Mouse (Mus musculus): ENCODE data around the gene Gucy2g.

Gene Gucy2g

GRCm38 (mm10) chr19:55241186-55241645, at the start of gene Gucy2g:
Gene Gucy2g, minus strand, starts transcription at chr19:55241236.
- DNase-seq (ENCODE audit: low spot score), result no peak

GRCm38 (mm10) chr19:55288974-55289373, 47.9 kb upstream of the Gucy2g start:
- no peak for DNase-seq (ENCODE audit: low spot score)

- no peak for DNase-seq (ENCODE audit: low spot score)
Observed at GRCm38 (mm10) chr19:55286034-55286433, 45.0 kb upstream of the Gucy2g start.

- no peak for DNase-seq (ENCODE audit: low spot score)
Observed at GRCm38 (mm10) chr19:55284093-55284492, 43.1 kb upstream of the Gucy2g start.

- no peak for DNase-seq (ENCODE audit: low spot score)
Observed at GRCm38 (mm10) chr19:55276770-55277169, 35.7 kb upstream of the Gucy2g start.

GRCm38 (mm10) chr19:55276100-55276499, 35.1 kb upstream of the Gucy2g start:
- DNase-seq (ENCODE audit: low spot score), result no peak

GRCm38 (mm10) chr19:55273340-55273739, 32.3 kb upstream of the Gucy2g start:
- no peak for DNase-seq (ENCODE audit: low spot score)

GRCm38 (mm10) chr19:55271448-55271847, 30.4 kb upstream of the Gucy2g start:
- no peak for DNase-seq (ENCODE audit: low spot score)

GRCm38 (mm10) chr19:55269051-55269450, 28.0 kb upstream of the Gucy2g start:
- no peak for DNase-seq (ENCODE audit: low spot score)

- DNase-seq (ENCODE audit: low spot score), result no peak
Observed at GRCm38 (mm10) chr19:55268150-55268549, 27.1 kb upstream of the Gucy2g start.

GRCm38 (mm10) chr19:55266786-55267185, 25.8 kb upstream of the Gucy2g start:
- no peak for DNase-seq (ENCODE audit: low spot score)

GRCm38 (mm10) chr19:55265269-55265668, 24.2 kb upstream of the Gucy2g start:
- DNase-seq (ENCODE audit: low spot score), result no peak

- DNase-seq (ENCODE audit: low spot score), result no peak
Observed at GRCm38 (mm10) chr19:55260389-55261184, 19.6 kb upstream of the Gucy2g start.

GRCm38 (mm10) chr19:55258514-55258913, 17.5 kb upstream of the Gucy2g start:
- no peak for DNase-seq (ENCODE audit: low spot score)

GRCm38 (mm10) chr19:55257656-55258375, 16.8 kb upstream of the Gucy2g start:
- peak; percentile 72 for DNase-seq (ENCODE audit: low spot score)

- no peak for DNase-seq (ENCODE audit: low spot score)
Observed at GRCm38 (mm10) chr19:55256156-55256555, 15.1 kb upstream of the Gucy2g start.

- DNase-seq (ENCODE audit: low spot score), result no peak
Observed at GRCm38 (mm10) chr19:55254513-55255016, 13.5 kb upstream of the Gucy2g start.

- DNase-seq (ENCODE audit: low spot score), result peak; percentile 73
Observed at GRCm38 (mm10) chr19:55253570-55254441, 12.8 kb upstream of the Gucy2g start.

- no peak for DNase-seq (ENCODE audit: low spot score)
Observed at GRCm38 (mm10) chr19:55253239-55253569, 12.2 kb upstream of the Gucy2g start.

GRCm38 (mm10) chr19:55251383-55252124, 10.5 kb upstream of the Gucy2g start, which contains the start of gene Acsl5:
Gene Acsl5, plus strand, starts transcription at chr19:55251938.
- DNase-seq (ENCODE audit: low spot score), result peak; percentile 47

GRCm38 (mm10) chr19:55250451-55250850, 9.4 kb upstream of the Gucy2g start:
- no peak for DNase-seq (ENCODE audit: low spot score)
